Mouse (Mus musculus) lung, adult 2 months (tissue): Measurements from ENCODE around the gene Stxbp3.

ENCODE experiments used
- CTCF ChIP-seq: fragments of 200-500 bp; IDR thresholded peaks from 2 replicates; pipeline ENCODE4 v1.5.1; 2011; ENCODE audit warnings: mild to moderate bottlenecking, low read length, control low read depth; ENCODE audit not compliant: insufficient read depth
- POLR2A ChIP-seq: fragments of 200-500 bp; IDR thresholded peaks from 2 replicates; pipeline ENCODE4 v1.6.1; 2011; ENCODE audit warnings: low read depth, mild to moderate bottlenecking, control low read depth, low read length, borderline replicate concordance; ENCODE audit errors: extremely low read depth

DNA sequence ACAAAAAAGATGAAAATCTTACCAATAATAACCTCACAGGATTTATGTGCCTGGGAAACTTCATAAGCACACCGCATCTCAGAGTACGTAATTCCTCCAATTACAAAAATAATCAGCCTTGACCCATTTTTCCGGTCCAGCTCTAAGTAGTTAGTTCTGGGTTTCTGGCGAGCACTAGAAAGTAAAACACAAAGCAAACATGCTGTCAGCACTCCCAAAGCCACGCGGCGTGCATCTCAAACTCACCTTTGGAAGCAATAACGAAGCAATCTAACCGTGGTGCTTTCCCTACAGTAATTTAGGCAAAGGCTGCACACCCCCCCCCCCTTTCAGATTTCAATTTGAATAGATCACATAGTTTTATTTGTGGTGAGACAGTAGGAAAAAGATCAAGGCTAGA, 45.5 kb downstream of the Stxbp3 start:
- TF ChIP-seq POLR2A (no peak), CTCF (no peak)
